Mouse (Mus musculus): Measurements from ENCODE around the gene Pcx. TPM values are rescaled to one million over a fixed set of nuclear protein-coding genes. Genes with fewer than 3 reads are reported as not detected.
A peak's percentile ranks its signal among the peaks of the same experiment; 100 is the strongest.

Gene Pcx
- total and polyA plus RNA-seq, 3 experiments: 39.0 to 52.5 (median 44.8) TPM

GRCm38 (mm10) chr19:4498062-4498933 lies 12.0 kb upstream of the Pcx start, which contains the start of gene 2010003K11Rik:
2010003K11Rik (minus strand) TSS chr19:4498583.
- intact Hi-C loops (cut with DNase I): loop anchor here (5.0 kb wide), 2 partner anchors 79 to 129 kb away; partner anchors contain the start of gene Rce1
- H3K79me2 ChIP-seq (replicated peaks; ENCODE audit: control insufficient read depth, insufficient read depth, low read length): no peaks in the 10 kb centered on the region
- no peaks in the 10 kb centered on the region for H3K27me3 ChIP-seq (ENCODE audit: control insufficient read depth, insufficient read depth, low read length)
- no peak within 1 kb of the TSS for H3K9ac ChIP-seq (ENCODE audit: low read depth, low read length)
- 55% methylated on average over 16 of the region's 16 CpGs for WGBS
- 0 out of 2 replicates have a peak, but pooled peaks cover 1% of the 10 kb centered on the region for H3K4me1 ChIP-seq (ENCODE audit: control insufficient read depth, insufficient read depth, low read length)
- DNase-seq: no peak
- no peak within 1 kb of the TSS for H3K4me3 ChIP-seq
- TF ChIP-seq CTCF (IDR thresholded peaks at IDR 0.05) (no peak), EP300 (IDR thresholded peaks at IDR 0.05; ENCODE audit: insufficient read depth, low read depth, low read length) (no peak), POLR2A (IDR thresholded peaks at IDR 0.05; ENCODE audit: insufficient read depth, low read depth, low read length) (no peak)
- no peak within 1 kb of the TSS for H3K27ac ChIP-seq
- H3K36me3 ChIP-seq (ENCODE audit: control insufficient read depth, insufficient read depth, low read length): no peaks in the 10 kb centered on the region

- DNase-seq: no peak
- H3K4me1 ChIP-seq (ENCODE audit: control insufficient read depth, insufficient read depth, low read length): no peaks in the 10 kb centered on the region
- no peak overlapping the region for H3K9ac ChIP-seq (ENCODE audit: low read depth, low read length)
- intact Hi-C loops (cut with DNase I): no loop called here
- H3K79me2 ChIP-seq (replicated peaks; ENCODE audit: control insufficient read depth, insufficient read depth, low read length): no peaks in the 10 kb centered on the region
- H3K36me3 ChIP-seq (ENCODE audit: control insufficient read depth, insufficient read depth, low read length): no peaks in the 10 kb centered on the region
- WGBS: 75% methylated on average over 2 of the region's 2 CpGs
- no peaks in the 10 kb centered on the region for H3K27me3 ChIP-seq (ENCODE audit: control insufficient read depth, insufficient read depth, low read length)
- no peak for TF ChIP-seq EP300 (IDR thresholded peaks at IDR 0.05; ENCODE audit: insufficient read depth, low read depth, low read length)
- no peak for TF ChIP-seq CTCF (IDR thresholded peaks at IDR 0.05)
- TF ChIP-seq POLR2A (IDR thresholded peaks at IDR 0.05; ENCODE audit: insufficient read depth, low read depth, low read length): no peak
- H3K4me3 ChIP-seq: no peak overlapping the region
- H3K27ac ChIP-seq: no peak overlapping the region
Measured at GRCm38 (mm10) chr19:4502701-4503100, 7.6 kb upstream of the Pcx start.

GRCm38 (mm10) chr19:4504830-4505229 lies 5.4 kb upstream of the Pcx start:
- Histone ChIP-seq H3K79me2 (replicated peaks; ENCODE audit: control insufficient read depth, insufficient read depth, low read length) (no peaks in the 10 kb centered on the region), H3K27me3 (ENCODE audit: control insufficient read depth, insufficient read depth, low read length) (no peaks in the 10 kb centered on the region), H3K4me3 (no peak overlapping the region), H3K27ac (no peak overlapping the region), H3K36me3 (ENCODE audit: control insufficient read depth, insufficient read depth, low read length) (no peaks in the 10 kb centered on the region), H3K4me1 (ENCODE audit: control insufficient read depth, insufficient read depth, low read length) (no peaks in the 10 kb centered on the region), H3K9ac (ENCODE audit: low read depth, low read length) (no peak overlapping the region)
- WGBS: 84% methylated on average over 1 of the region's 1 CpGs
- intact Hi-C loops (cut with DNase I): no loop called here
- no peak for TF ChIP-seq POLR2A (IDR thresholded peaks at IDR 0.05; ENCODE audit: insufficient read depth, low read depth, low read length)
- no peak for TF ChIP-seq CTCF (IDR thresholded peaks at IDR 0.05)
- TF ChIP-seq EP300 (IDR thresholded peaks at IDR 0.05; ENCODE audit: insufficient read depth, low read depth, low read length): no peak
- DNase-seq: no peak

- 35% methylated on average over 3 of the region's 3 CpGs for WGBS
- no peak for TF ChIP-seq CTCF (IDR thresholded peaks at IDR 0.05)
- TF ChIP-seq POLR2A (IDR thresholded peaks at IDR 0.05; ENCODE audit: insufficient read depth, low read depth, low read length): no peak
- no peak for TF ChIP-seq EP300 (IDR thresholded peaks at IDR 0.05; ENCODE audit: insufficient read depth, low read depth, low read length)
- no peak overlapping the region for H3K4me3 ChIP-seq
Measured at GRCm38 (mm10) chr19:4507746-4508145, 2.5 kb upstream of the Pcx start.

GRCm38 (mm10) chr19:4511116-4511841 lies 1.0 kb downstream of the Pcx start:
- 12% methylated on average over 13 of the region's 13 CpGs for WGBS
- intact Hi-C loops (cut with DNase I): loop anchor here (10.0 kb wide), 1 partner anchor 324 kb away; the partner anchor contains the start of genes Ccdc87 and Ccs
- H3K4me1 ChIP-seq (ENCODE audit: control insufficient read depth, insufficient read depth, low read length): 0 out of 2 replicates have a peak, but pooled peaks cover 4% of the 10 kb centered on the region
- peak overlapping the region; percentile 82; the same call in 1 of the 2 replicates for H3K4me3 ChIP-seq
- TF ChIP-seq CTCF (IDR thresholded peaks at IDR 0.05) (no peak), POLR2A (IDR thresholded peaks at IDR 0.05; ENCODE audit: insufficient read depth, low read depth, low read length) (no peak), EP300 (IDR thresholded peaks at IDR 0.05; ENCODE audit: insufficient read depth, low read depth, low read length) (no peak)
- H3K27ac ChIP-seq: no peak overlapping the region
- no peaks in the 10 kb centered on the region for H3K36me3 ChIP-seq (ENCODE audit: control insufficient read depth, insufficient read depth, low read length)
- DNase-seq: no peak
- no peak overlapping the region for H3K9ac ChIP-seq (ENCODE audit: low read depth, low read length)
- H3K27me3 ChIP-seq (ENCODE audit: control insufficient read depth, insufficient read depth, low read length): no peaks in the 10 kb centered on the region
- no peaks in the 10 kb centered on the region for H3K79me2 ChIP-seq (replicated peaks; ENCODE audit: control insufficient read depth, insufficient read depth, low read length)

More at GRCm38 (mm10) chr19:4507746-4508145, 2.5 kb upstream of the Pcx start:
- Histone ChIP-seq H3K4me1 (ENCODE audit: control insufficient read depth, insufficient read depth, low read length) (0 out of 2 replicates have a peak, but pooled peaks cover 2% of the 10 kb centered on the region), H3K79me2 (replicated peaks; ENCODE audit: control insufficient read depth, insufficient read depth, low read length) (no peaks in the 10 kb centered on the region), H3K36me3 (ENCODE audit: control insufficient read depth, insufficient read depth, low read length) (no peaks in the 10 kb centered on the region), H3K27ac (no peak overlapping the region), H3K27me3 (ENCODE audit: control insufficient read depth, insufficient read depth, low read length) (no peaks in the 10 kb centered on the region), H3K9ac (ENCODE audit: low read depth, low read length) (no peak overlapping the region)
- intact Hi-C loops (cut with DNase I): no loop called here
- no peak for DNase-seq

Measured in heart, adult 2 months (tissue).